ENCODE assay signal across 21 mouse cellular contexts in genomic region chr7:125643880-125644279, GRCm38 (mm10). TPM values are rescaled to one million over a fixed set of nuclear protein-coding genes. Genes with fewer than 3 reads are reported as not detected.
DNase-seq lines count a peak whose midpoint lies in the region; ATAC-seq lines count a peak whose summit lies in the region.
"Had no signal": no experiment of that assay in that cellular context is flagged by ENCODE, and none has a peak within 500 bp of the region (broad histone marks: within the 10 kb centered on the region; RNA-seq: fewer than 3 reads in every experiment).

No protein-coding gene starts in this region.

- no peaks in the 10 kb centered on the region for H3K4me1 ChIP-seq in embryonic facial prominence, embryonic 14.5 days (ENCODE audit: control insufficient read depth, insufficient read depth, low read length)
- H3K4me1 ChIP-seq in embryonic facial prominence, embryonic 10.5 days, result peaks cover 5% of the 10 kb centered on the region
- no peaks in the 10 kb centered on the region for H3K4me1 ChIP-seq in kidney, embryonic 14.5 days (ENCODE audit: control insufficient read depth, insufficient read depth, low read length)
- H3K4me1 ChIP-seq: embryonic facial prominence, embryonic 13.5 days; liver, embryonic 13.5 days; stomach, embryonic 15.5 days had no signal

- no peak overlapping the region for H3K27ac ChIP-seq in embryonic facial prominence, embryonic 14.5 days (replicated peaks; ENCODE audit: low read depth, low read length)
- H3K27ac ChIP-seq in embryonic facial prominence, embryonic 10.5 days (replicated peaks), result no peak overlapping the region
- no peak overlapping the region for H3K27ac ChIP-seq in kidney, embryonic 14.5 days (ENCODE audit: low read depth, low read length)
- H3K27ac ChIP-seq: embryonic facial prominence, embryonic 13.5 days; forebrain, embryonic 10.5 days; kidney, postnatal 0 days; liver, embryonic 13.5 days; stomach, embryonic 15.5 days had no signal

- no peaks in the 10 kb centered on the region for H3K9me3 ChIP-seq in embryonic facial prominence, embryonic 14.5 days (ENCODE audit: control insufficient read depth, low read length)
- H3K9me3 ChIP-seq in embryonic facial prominence, embryonic 10.5 days, result no peaks in the 10 kb centered on the region
- H3K9me3 ChIP-seq in kidney, embryonic 14.5 days (ENCODE audit: control insufficient read depth, low read length), result no peaks in the 10 kb centered on the region
- H3K9me3 ChIP-seq: embryonic facial prominence, embryonic 13.5 days; forebrain, embryonic 10.5 days; heart, embryonic 12.5 days; liver, embryonic 13.5 days; stomach, embryonic 15.5 days had no signal

- WGBS in embryonic facial prominence, embryonic 14.5 days, result 77% methylated on average over 6 of the region's 6 CpGs
- WGBS in embryonic facial prominence, embryonic 10.5 days, result 92% methylated on average over 6 of the region's 6 CpGs
- 94% methylated on average over 6 of the region's 6 CpGs for WGBS in kidney, embryonic 14.5 days

- H3K4me2 ChIP-seq in embryonic facial prominence, embryonic 14.5 days (ENCODE audit: low read depth, low read length), result no peak overlapping the region
- H3K4me2 ChIP-seq in kidney, embryonic 14.5 days (replicated peaks; ENCODE audit: low read depth, low read length), result no peak overlapping the region
- H3K4me2 ChIP-seq: embryonic facial prominence, embryonic 13.5 days; heart, embryonic 12.5 days; liver, embryonic 13.5 days; stomach, embryonic 15.5 days had no signal

- no peak overlapping the region for H3K4me3 ChIP-seq in embryonic facial prominence, embryonic 14.5 days (ENCODE audit: low read depth, low read length)
- no peak overlapping the region for H3K4me3 ChIP-seq in embryonic facial prominence, embryonic 10.5 days
- no peak overlapping the region for H3K4me3 ChIP-seq in kidney, embryonic 14.5 days (ENCODE audit: low read length)
- H3K4me3 ChIP-seq: embryonic facial prominence, embryonic 13.5 days; forebrain, embryonic 10.5 days; heart, embryonic 12.5 days; liver, embryonic 13.5 days; stomach, embryonic 15.5 days had no signal

- no peak overlapping the region for H3K9ac ChIP-seq in embryonic facial prominence, embryonic 14.5 days (ENCODE audit: low read depth, low read length)
- no peak overlapping the region for H3K9ac ChIP-seq in kidney, embryonic 14.5 days (ENCODE audit: low read depth, low read length)
- H3K9ac ChIP-seq: embryonic facial prominence, embryonic 13.5 days; heart, embryonic 12.5 days; liver, embryonic 13.5 days; stomach, embryonic 15.5 days had no signal

- no peaks in the 10 kb centered on the region for H3K27me3 ChIP-seq in embryonic facial prominence, embryonic 14.5 days (replicated peaks; ENCODE audit: control insufficient read depth, insufficient read depth, low read length)
- H3K27me3 ChIP-seq in embryonic facial prominence, embryonic 10.5 days (replicated peaks; ENCODE audit: low read depth, poor library complexity, severe bottlenecking), result no peaks in the 10 kb centered on the region
- H3K27me3 ChIP-seq in kidney, embryonic 14.5 days (ENCODE audit: control insufficient read depth, insufficient read depth, low read length), result no peaks in the 10 kb centered on the region
- H3K27me3 ChIP-seq: embryonic facial prominence, embryonic 13.5 days; heart, embryonic 12.5 days; liver, embryonic 13.5 days; stomach, embryonic 15.5 days had no signal

- peaks cover 92% of the 10 kb centered on the region for H3K36me3 ChIP-seq in embryonic facial prominence, embryonic 14.5 days (ENCODE audit: control insufficient read depth, insufficient read depth, low read length)
- H3K36me3 ChIP-seq in embryonic facial prominence, embryonic 10.5 days (replicated peaks), result peaks cover 98% of the 10 kb centered on the region
- H3K36me3 ChIP-seq in kidney, embryonic 14.5 days (ENCODE audit: control insufficient read depth, insufficient read depth, low read length), result peaks cover 94% of the 10 kb centered on the region

- no peak for ATAC-seq in embryonic facial prominence, embryonic 14.5 days (ENCODE audit: low read depth)
- no peak for ATAC-seq in kidney, embryonic 14.5 days (ENCODE audit: low FRiP score, low TSS enrichment)
- ATAC-seq in hematopoietic stem cell, adult 5-6 weeks (replicated peaks in 1 of 2; ENCODE audit: insufficient read depth in 1 of 2, low FRiP score in 2 of 2, low TSS enrichment in 1 of 2, low read depth in 1 of 2, poor library complexity in 2 of 2, severe bottlenecking in 2 of 2), result peak; percentile 87 to 96
- ATAC-seq: hindbrain, embryonic 16.5 days had no signal

- peak; percentile 24 for DNase-seq in embryonic facial prominence, embryonic 14.5 days (ENCODE audit: low spot score)
- DNase-seq in embryonic facial prominence, embryonic 10.5 days (ENCODE audit: low spot score), result no peak
- peak; percentile 37 to 61 for DNase-seq in kidney, postnatal 4 days
- peak; percentile 93 for DNase-seq in 416B (ENCODE audit: low read depth)
- no peak for DNase-seq in frontal cortex, postnatal 14 days (ENCODE audit: low spot score in 2 of 2)
- DNase-seq in gastrocnemius, adult 8-10 months (ENCODE audit: low spot score in 2 of 2), result no peak
- DNase-seq: adrenal gland, postnatal 25 days; cerebellum, adult 8-10 months; gastrocnemius, postnatal 25 days; heart, postnatal 36 days; layer of hippocampus, postnatal 36 days; liver, embryonic 13.5 days; right cerebral cortex, adult 18-20 months had no signal

RNA-seq across cellular contexts. Expression of gene Il21r, which starts 40.7 kb away (rescaled TPM):
- polyA plus RNA-seq in embryonic facial prominence, embryonic 14.5 days (2014; fragmentation: Nextera tagmentation; extraction: Ambion mirVana), result 0.26 and 0.46 TPM in 2 replicates
- 0.35 and 0.38 TPM in 2 replicates for polyA plus RNA-seq in embryonic facial prominence, embryonic 10.5 days (2016; fragmentation: Nextera tagmentation; extraction: Ambion mirVana)
- polyA plus RNA-seq in kidney, embryonic 14.5 days (2014; fragmentation: Nextera tagmentation; extraction: Ambion mirVana), result 0.13 and 0.22 TPM in 2 replicates
- 10.3 and 18.1 TPM in 2 replicates for total RNA-seq in hematopoietic stem cell, adult 5-6 weeks (2017)
- not detected for total RNA-seq in gastrocnemius, adult 8-10 months (2022)

Comparison
In these comparisons a context has a peak if more than half of its experiments do, and no peak if none do; other contexts are left out.
1. DNase-seq: peak in embryonic facial prominence, embryonic 14.5 days (single experiment), kidney, postnatal 4 days (2 of 2) and 416B (single experiment); none in embryonic facial prominence, embryonic 10.5 days (single experiment), frontal cortex, postnatal 14 days (0 of 2) and gastrocnemius, adult 8-10 months (0 of 2).
2. ATAC-seq: peak in hematopoietic stem cell, adult 5-6 weeks (2 of 2); none in embryonic facial prominence, embryonic 14.5 days (single experiment) and kidney, embryonic 14.5 days (single experiment).